Mouse (Mus musculus) CD4-positive, CD25-positive, alpha-beta regulatory T cell, adult 4 months (primary cell): Measurements from ENCODE around the gene Plppr3. TPM values are rescaled to one million over a fixed set of nuclear protein-coding genes. Genes with fewer than 3 reads are reported as not detected.
A peak's percentile ranks its signal among the peaks of the same experiment; 100 is the strongest.
"Not testable (repeated sequence)": the region's sequence is repeated elsewhere in the genome, so short reads cannot be mapped to it uniquely, and the experiment has no call there.

Experiments used
- ATAC-seq: one replicate; pipeline ENCODE4 v1.8.0; 2017
- polyA plus RNA-seq, 2 experiments: library from polyadenylated mRNA; unstranded; fragments of 100-300 nt; shearing (Covaris generic); gene quantifications; one replicate each; pipeline ENCODE4 v1.2.1; 2017

Gene Plppr3
- polyA plus RNA-seq, 2 experiments from 2014 or later: 2.1 to 4.5 TPM

DNA sequence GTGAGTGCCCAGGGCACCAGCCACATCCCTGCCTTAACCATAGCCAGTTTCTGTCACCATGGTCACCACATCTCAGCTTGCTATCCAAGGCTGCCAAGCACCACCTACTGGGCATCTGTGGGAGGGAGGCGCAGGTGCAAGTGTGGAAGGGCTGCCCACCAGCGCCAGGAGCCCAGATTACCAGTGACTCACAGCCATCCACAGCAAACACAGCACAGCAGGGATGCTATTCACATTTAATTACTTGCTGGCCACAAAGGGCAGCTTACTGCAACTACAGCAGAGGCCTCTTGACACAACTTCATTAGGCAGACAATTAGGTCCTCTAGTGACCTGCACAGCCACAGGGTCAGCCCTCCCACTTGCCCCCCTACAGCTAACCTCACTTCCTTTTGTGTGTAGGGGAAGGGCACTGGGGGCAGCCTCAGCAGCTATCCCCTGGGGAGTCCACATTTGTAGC lies 26.5 kb upstream of the Plppr3 start:
- ATAC-seq: no peak

DNA sequence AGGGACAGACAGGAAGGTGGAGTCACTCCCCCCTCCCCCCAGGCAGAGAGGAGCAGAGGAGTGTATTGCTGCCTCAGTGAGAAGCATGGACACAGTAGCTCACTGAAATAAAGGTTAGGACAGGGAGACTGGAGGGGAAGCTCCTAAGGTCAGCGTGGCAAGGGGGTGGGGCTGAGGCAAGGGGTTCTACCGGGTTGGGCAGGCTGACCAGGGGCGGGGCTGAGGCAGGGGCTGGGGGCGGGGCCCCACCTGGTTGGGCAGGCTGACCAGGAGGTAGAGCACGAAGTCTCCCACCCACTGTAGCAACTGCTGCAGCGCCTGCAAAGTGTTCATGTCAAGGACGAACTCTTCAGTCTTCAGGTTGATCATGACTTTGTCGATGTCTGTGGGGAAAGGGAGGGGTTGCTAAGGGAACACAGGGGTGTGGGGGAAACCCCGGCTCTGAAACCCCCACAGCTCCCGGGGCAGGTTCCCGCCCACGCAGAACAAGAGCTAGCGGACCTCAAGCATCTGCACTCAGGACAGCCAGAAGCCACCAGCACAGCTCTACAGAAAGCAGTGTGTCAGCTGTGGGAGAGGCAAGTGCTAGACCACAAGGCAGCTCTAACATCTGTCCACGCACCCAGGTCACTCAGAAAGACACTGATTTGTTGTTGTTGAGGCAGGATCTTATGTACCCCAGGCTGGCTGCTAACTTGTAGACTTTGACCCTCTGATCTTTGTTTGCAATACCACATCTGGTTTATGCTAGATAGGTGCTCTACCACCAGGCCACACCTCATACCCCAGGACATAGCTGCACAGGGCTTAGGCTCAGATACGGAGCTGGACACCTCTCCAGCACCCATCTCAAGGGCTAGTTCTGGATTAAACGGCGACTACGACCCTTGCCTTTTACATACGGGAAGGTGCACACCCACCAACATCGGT lies 23.1 kb upstream of the Plppr3 start:
- peak; percentile 74 for ATAC-seq

DNA sequence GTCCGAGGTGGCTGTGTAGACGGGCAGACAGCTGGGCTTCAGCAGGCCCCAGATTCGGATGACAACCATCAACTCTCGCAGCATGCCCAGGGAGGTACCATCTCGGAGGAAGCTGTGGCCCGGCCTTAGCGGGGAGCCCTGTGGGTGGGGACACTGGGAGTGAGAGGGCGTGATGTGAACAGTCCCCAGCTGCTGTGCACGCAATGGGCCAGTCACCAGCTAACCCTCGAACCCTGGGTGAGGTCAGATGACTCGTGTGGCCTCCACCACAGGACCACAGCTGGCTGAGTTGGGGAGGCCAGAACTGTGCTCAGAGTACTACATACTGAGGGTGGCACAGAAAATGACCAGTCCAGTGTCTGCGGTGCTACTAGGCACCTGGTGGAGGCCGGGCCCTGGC lies 22.4 kb upstream of the Plppr3 start:
- ATAC-seq: no peak

GRCm38 (mm10) chr10:79896306-79896705 lies 21.9 kb upstream of the Plppr3 start:
- ATAC-seq: no peak

GRCm38 (mm10) chr10:79892451-79893118 lies 18.2 kb upstream of the Plppr3 start:
- ATAC-seq: peak; percentile 73

DNA sequence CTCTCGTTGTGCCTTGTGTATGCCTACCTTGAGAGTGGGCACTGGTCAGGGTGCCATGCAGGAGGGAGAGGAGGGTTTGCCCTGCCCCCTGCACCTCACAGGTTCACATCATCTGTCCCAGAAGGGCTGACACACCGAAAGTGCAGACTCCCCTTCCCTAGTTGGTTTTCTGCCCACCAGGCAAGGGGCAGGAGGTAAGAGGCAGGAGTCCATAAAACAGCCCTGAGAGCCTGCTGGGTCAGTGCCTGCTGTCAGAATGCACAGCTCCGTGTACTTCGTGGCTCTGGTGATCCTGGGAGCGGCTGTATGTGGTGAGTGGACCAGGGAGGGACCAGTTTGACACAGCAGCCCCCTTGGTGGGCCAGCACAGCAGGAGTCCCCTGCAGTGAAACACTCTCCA lies 16.2 kb upstream of the Plppr3 start, which contains the start of gene Cfd:
Gene Cfd, plus strand, starts transcription at position 184 of the 400 bp plus-strand sequence.
- ATAC-seq: no peak

GRCm38 (mm10) chr10:79889386-79889785 lies 15.0 kb upstream of the Plppr3 start:
- ATAC-seq: no peak

DNA sequence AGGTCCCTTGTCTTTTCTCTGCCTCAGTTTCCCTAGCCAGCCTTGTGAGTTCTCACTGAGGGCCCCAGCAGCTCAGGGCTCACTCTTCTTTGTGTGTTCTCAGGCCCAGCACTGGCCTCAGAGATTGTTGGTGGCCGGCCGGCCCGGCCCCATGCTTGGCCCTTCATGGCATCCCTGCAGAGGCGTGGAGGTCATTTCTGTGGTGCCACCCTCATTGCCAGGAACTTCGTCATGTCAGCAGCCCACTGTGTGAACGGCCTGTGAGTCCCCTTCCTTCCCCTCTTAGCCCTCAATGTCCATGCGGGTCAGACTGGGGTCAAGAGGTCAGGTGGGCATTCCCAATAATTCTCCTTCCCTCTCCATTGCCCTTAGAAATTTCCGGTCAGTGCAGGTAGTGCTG lies 12.2 kb upstream of the Plppr3 start:
- no peak for ATAC-seq

- ATAC-seq: no peak
Observed at GRCm38 (mm10) chr10:79886054-79886453, 11.6 kb upstream of the Plppr3 start, which contains the start of gene Elane. Gene Elane, plus strand, starts transcription at chr10:79886247.

GRCm38 (mm10) chr10:79884938-79885337 lies 10.5 kb upstream of the Plppr3 start:
- ATAC-seq: not testable (repeated sequence)

- ATAC-seq: no peak
Observed at GRCm38 (mm10) chr10:79884446-79884845, 10.0 kb upstream of the Plppr3 start.

GRCm38 (mm10) chr10:79883297-79884084 lies 9.1 kb upstream of the Plppr3 start:
- ATAC-seq: peak; percentile 53

GRCm38 (mm10) chr10:79881981-79882380 lies 7.5 kb upstream of the Plppr3 start:
- no peak for ATAC-seq

DNA sequence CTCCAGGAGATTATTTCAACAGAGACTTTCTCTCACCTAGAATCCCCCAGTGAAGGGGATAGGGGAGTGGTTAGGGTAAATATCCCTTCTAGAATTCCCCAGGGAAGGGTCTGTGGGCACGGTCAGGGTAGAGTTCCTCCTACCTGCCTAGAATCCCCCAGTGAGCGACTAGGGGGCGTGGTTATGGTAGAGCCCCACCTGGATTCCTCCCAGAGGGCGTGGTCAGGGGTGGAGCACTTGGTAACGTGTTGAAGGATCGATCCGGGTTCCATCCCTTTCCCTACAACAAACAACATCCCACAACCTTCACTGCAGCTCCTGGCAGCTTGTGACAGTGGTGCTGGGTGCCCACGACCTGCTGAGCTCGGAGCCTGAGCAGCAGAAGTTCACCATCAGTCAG lies 6.3 kb upstream of the Plppr3 start:
- no peak for ATAC-seq

DNA sequence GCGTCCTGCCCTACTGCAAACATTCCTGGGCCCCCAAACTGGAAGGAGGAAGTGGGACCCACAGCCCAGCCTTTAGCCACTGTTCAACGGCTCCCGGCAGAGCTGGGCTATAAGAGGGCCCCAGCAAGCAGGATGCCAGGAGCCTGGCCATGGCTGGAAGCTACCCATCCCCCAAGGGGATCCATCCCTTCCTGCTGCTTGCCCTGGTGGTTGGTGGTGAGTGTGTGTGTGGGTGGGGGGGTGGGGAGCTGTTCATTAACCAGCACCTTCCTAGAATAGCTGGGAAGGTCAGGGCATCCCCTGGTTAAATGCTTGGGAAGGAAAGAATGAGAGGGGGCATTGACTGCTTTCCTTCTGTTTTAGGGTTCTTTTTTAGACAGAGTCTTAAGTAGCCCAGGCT lies 5.1 kb upstream of the Plppr3 start:
- ATAC-seq: no peak

GRCm38 (mm10) chr10:79877757-79878156 lies 3.3 kb upstream of the Plppr3 start:
- ATAC-seq: no peak

- ATAC-seq: no peak
Observed at GRCm38 (mm10) chr10:79877174-79877573, 2.7 kb upstream of the Plppr3 start.

GRCm38 (mm10) chr10:79873715-79874289 lies 632 bp downstream of the Plppr3 start:
- no peak for ATAC-seq

- ATAC-seq: no peak
Observed at GRCm38 (mm10) chr10:79873313-79873712, 1.1 kb downstream of the Plppr3 start.

DNA sequence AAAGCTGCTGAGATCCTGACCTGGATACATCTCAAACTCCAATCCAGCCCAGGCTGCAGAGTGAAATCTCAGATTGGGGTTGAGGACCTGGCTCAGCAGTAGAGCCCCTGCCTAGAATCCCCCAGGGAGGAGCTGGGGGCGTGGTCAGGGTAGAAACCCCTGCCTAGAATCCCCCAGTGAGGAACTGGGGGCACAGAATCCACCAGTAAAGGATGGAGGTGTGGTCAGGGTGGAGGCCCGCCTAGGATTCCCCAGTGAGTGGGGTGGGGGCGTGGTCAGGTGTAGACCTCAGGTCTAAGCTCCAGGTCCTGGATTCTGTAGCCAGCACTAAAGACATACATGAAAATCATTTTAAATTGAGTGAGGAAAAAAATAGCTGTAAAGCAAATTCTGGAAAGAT lies 1.6 kb downstream of the Plppr3 start:
- ATAC-seq: no peak

GRCm38 (mm10) chr10:79871845-79872244 lies 2.6 kb downstream of the Plppr3 start:
- ATAC-seq: no peak

DNA sequence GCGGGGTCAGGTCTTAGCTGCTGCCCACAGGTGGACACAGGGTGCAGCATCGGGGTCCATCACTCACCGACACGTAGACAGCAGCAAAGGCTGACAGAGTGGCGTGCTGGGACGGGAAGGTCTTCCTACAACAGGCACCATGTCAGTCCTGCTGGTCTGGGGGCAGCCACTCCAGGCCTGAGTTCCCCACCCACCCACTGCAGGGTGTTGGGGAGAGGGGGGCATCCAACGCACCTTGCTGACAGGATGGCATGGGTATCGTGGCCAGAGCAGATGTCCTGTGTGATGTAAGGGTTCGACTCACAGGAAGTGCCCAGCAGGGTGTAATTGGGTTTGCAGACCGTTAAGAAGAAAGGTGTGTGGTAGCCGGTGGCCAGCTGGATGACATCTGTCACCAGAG lies 7.8 kb downstream of the Plppr3 start:
- no peak for ATAC-seq
